Mouse (Mus musculus) embryonic fibroblast, embryonic 13.5 days (primary cell): ENCODE data around the gene Pdyn.

Experiments
- CTCF ChIP-seq: IDR thresholded peaks from 2 replicates; pipeline ENCODE4 v1.5.1; 2011; ENCODE audit warnings: mild to moderate bottlenecking, control low read depth, low read length, moderate library complexity, borderline replicate concordance; ENCODE audit not compliant: insufficient read depth
- POLR2A ChIP-seq: IDR thresholded peaks from 2 replicates; pipeline ENCODE4 v1.6.1; 2011; ENCODE audit warnings: low read depth, mild to moderate bottlenecking, control low read depth, low read length, moderate library complexity

DNA sequence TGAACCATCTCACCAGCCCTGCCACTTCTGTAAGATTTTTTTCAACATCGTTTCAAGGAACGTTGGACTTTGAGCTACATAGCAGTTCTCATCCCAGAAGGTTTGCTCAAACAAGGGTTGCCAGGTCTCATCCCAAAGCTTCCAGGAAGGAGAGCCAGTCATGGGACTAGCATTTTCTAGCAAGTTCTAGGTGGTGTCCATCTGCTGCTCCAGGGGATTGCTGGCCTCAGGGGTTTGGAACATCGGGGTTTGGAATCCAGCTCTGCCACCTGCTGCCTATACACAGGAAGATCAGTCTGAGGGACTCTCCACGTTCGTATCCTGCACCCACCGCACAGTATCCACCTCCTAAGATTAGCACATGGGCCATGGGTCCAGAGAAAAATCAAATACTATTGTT, 39.6 kb downstream of the Pdyn start:
- TF ChIP-seq POLR2A (no peak), CTCF (no peak)
